Mouse (Mus musculus) embryonic stem cell, embryonic (primary cell): ENCODE measurements around the gene Madcam1.

ENCODE experiments used
- CTCF ChIA-PET, 4 experiments: fragments of 300-600 bp in 2 of 4; fragments of 350-600 bp in 2 of 4; sonication (Branson Sonifier 250); formaldehyde crosslinking; loops; one replicate each; lab custom pipeline; 2022; ENCODE audit warnings: inconsistent platforms in 2 of 4; lab: Charles Lee
- POLR2A ChIA-PET, 4 experiments: fragments of 300-600 bp in 2 of 4; fragments of 350-600 bp in 2 of 4; sonication (Branson Sonifier 250); formaldehyde crosslinking; loops; one replicate each; lab custom pipeline; 2022; ENCODE audit warnings: antibody characterized with exemption in 4 of 4, inconsistent platforms in 1 of 4; lab: Charles Lee

Madcam1 gene

DNA sequence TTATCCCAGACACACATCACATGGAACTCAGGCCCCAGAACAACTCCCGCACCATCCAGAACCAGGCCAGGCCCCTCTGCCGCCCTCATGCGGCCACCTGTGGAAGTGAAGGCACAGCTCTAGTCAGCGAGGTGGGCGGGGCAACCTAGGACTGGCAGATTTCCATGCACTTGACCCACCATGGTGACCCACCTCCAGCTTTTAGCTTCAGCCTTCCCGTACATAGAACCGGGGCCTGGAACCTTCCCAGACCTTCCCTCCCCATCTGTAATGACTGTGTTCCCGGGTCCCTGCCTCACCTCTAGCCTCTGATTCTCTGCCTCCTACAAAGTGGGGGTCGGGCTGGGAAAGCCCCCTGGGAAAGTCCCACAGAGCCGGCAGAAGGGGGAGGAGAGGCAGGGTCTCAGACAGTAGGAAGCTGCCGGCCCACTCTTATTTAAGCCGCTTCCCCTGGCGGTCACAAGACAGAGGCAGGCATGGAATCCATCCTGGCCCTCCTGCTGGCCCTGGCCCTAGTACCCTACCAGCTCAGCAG lies at the start of gene Madcam1:
Gene Madcam1, plus strand, starts transcription at position 429 of the 535 bp plus-strand sequence.
- ChIA-PET POLR2A (interaction anchor here in 3 of 4 experiments (0.6 to 18.2 kb wide), 29 partner anchors 8 to 504 kb away, joined by 3 to 367 read pairs (median 4); partner anchors contain the start of genes C2cd4c (in 3 of the 3), Bsg (in 2 of the 3), Cdc34 (in 2 of the 3) and Gzmm (in 2 of the 3)), CTCF (interaction anchor here (0.6 to 8.8 kb wide), 48 partner anchors 8 to 883 kb away, joined by 3 to 57 read pairs (median 4); partner anchors contain the start of genes C2cd4c (in 2 of the 4), Bsg (in 1 of the 4), Cdc34 (in 1 of the 4) and Mum1 (in 1 of the 4))

DNA sequence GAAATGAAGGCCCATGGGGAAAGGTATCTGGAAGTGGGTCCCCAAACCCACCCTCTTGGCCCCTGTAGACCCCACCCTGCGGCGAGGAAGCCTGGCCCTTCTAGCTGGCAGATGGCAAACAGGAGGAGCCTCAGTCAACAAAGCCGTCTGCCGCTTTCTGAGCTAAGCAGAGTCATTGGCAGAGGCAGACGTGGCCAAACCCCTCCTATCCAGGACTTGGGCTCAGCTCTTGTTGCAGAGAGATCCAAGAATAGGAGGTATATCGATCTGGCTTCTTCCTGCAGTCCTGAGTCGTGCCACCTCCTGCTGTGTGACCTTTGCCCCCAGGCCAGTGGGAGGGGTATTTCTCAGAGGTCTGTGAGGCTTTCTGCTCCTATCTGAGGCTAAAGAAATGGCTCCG lies 48.5 kb upstream of the Madcam1 start:
- ChIA-PET POLR2A (no interaction called here), CTCF (interaction anchor here in 2 of 4 experiments (0.6 to 1.4 kb wide), 3 partner anchors 20 to 68 kb away, joined by 3 to 4 read pairs (median 3); no protein-coding TSS in a partner anchor)

DNA sequence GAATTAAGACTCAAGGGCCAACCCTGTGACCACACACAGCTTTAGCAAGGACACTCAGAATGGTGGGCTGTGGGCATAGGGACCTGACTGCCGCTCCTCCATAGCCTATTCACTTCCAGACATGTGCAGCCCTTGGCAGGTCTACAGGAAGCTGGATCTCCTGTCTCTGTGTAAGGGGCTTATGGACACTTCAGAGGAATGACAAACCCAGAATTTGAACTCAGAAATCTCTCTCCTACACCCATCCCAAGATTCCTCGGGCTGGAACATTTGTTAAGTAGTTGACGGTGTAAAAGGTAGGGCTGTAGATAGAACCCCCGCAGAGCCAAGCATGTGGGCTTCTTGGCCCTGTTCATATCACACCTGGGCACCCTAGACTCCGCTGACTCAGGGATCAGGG lies 48.0 kb upstream of the Madcam1 start:
- POLR2A ChIA-PET = interaction anchor here in 1 of 4 experiments (1.1 kb wide), 1 partner anchor 8 kb away, joined by 3 read pairs; no protein-coding TSS in a partner anchor
- CTCF ChIA-PET = interaction anchor here in 2 of 4 experiments (0.6 to 1.4 kb wide), 3 partner anchors 21 to 67 kb away, joined by 3 to 4 read pairs (median 3); no protein-coding TSS in a partner anchor

DNA sequence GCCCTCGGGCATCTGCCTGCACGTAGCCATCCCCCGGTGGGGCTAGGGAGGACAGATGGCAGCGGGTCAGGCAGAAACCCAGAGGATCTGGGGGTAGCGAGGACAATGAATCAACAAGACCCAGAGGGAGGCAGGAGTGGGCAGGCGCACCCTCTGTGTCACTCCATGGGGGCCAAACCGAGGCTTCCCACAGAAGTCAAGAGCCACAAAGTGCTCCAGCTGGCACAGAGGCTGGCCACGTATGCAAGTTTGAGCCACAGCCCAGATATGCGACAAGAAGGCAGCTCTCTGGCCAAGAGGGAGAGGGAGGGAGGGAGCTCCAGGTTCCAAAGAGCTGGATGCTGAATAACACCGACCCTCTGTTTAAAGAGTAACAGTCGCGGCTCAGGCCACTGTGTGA lies 40.4 kb upstream of the Madcam1 start:
- ChIA-PET CTCF (interaction anchor here in 2 of 4 experiments (0.9 to 1.2 kb wide), 3 partner anchors 10 to 29 kb away, joined by 3 to 6 read pairs (median 4); no protein-coding TSS in a partner anchor), POLR2A (interaction anchor here in 2 of 4 experiments (0.6 to 2.5 kb wide), 6 partner anchors 10 to 54 kb away, joined by 3 to 11 read pairs (median 4); partner anchors contain the start of gene C2cd4c (in 2 of the 2))

DNA sequence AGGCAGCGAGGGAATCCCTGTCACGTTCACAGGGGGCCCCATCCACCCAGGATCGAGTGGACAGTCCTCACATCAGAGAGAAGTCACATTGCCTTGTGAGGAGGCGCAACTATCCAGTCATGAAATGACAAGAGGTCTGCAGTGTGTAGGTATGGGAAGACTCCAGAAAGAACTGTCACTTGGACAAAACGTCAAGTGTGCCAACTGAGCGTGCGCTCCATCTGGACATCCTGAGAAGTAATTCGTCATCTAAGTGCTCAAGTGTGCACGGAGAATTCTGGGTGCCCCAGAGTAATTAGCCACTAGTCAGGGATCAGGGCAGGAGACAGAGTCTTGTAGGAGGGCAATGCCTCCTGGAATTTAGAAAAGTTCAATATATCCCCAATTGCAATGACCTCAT lies 39.0 kb upstream of the Madcam1 start:
- ChIA-PET POLR2A (interaction anchor here in 2 of 4 experiments (0.8 to 1.9 kb wide), 3 partner anchors 8 to 21 kb away, joined by 3 to 6 read pairs (median 5); partner anchors contain the start of genes C2cd4c (in 1 of the 2) and Odf3l2 (in 1 of the 2)), CTCF (interaction anchor here in 1 of 4 experiments (1.1 kb wide), 1 partner anchor 24 kb away, joined by 5 read pairs; no protein-coding TSS in a partner anchor)

DNA sequence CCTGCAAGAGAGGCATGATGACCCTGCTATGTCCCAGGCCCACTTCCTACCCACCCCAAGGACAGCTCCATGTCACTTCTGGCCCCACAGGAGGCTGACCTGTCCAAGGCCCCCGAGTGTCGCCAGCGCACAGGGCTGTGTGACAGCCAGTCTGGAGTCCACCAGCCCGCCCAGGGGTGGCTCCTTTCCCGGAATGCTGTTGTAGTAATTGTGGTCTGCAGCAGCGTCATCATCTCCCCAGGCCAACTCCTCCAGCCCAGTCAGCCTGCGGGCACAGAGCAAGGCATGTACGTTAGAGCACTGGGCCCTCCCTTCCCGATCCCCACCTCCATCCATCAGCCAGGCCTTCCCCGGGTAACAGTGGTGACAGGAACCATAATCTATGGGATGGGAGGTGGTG lies 38.2 kb upstream of the Madcam1 start:
- CTCF ChIA-PET = interaction anchor here in 2 of 4 experiments (1.7 to 2.8 kb wide), 2 partner anchors 31 kb away, joined by 4 to 12 read pairs; no protein-coding TSS in a partner anchor
- POLR2A ChIA-PET = interaction anchor here in 2 of 4 experiments (0.9 to 1.9 kb wide), 3 partner anchors 12 to 20 kb away, joined by 3 to 6 read pairs (median 5); partner anchors contain the start of genes C2cd4c (in 1 of the 2) and Odf3l2 (in 1 of the 2)

DNA sequence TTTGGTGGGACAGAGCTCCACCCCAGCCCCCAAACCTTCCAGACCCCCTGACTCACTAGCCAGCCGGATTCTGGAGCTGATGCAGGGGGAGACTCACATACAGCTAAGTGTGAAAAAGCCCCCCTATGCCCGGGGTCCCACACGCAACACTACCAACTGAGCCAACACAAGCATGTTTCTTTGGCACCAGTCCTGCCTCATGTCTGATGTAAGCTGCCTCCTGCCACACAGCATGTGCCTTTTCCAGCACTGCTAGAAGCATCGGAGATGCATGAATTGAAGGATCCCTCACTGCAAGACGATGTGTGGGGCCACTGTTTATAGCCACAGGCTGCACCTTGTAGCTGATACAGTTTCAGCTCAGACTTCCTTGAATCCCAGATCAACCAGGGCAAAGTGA lies 36.0 kb upstream of the Madcam1 start:
- CTCF ChIA-PET = interaction anchor here in 2 of 4 experiments (0.6 to 2.8 kb wide), 2 partner anchors 33 to 254 kb away, joined by 4 to 12 read pairs; no protein-coding TSS in a partner anchor
- POLR2A ChIA-PET = interaction anchor here in 2 of 4 experiments (0.6 to 1.1 kb wide), 2 partner anchors 14 kb away, joined by 3 read pairs; partner anchors contain the start of gene C2cd4c (in 2 of the 2)

DNA sequence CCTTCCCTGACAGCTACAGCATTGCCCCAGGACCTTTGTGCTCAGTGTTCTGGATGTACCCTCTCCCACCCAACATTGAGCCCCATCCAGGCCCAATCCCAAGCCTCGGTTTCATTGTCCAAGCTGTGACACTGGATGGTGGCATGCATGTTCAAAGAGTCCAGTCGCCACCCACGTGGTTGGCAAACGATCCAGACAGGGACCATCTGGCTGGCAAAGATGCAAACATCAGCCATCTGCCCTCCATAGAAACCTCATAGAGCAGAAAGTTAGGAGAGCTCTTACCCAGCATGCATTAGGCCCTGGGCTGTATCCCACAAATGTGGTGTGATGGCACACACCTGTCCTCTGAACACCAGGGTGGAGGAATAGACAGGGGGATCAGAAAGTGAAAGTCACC lies 32.9 kb upstream of the Madcam1 start:
- POLR2A ChIA-PET = interaction anchor here in 1 of 4 experiments (1.2 kb wide), 1 partner anchor 19 kb away, joined by 3 read pairs; no protein-coding TSS in a partner anchor
- CTCF ChIA-PET = interaction anchor here in 1 of 4 experiments (1.1 kb wide), 1 partner anchor 36 kb away, joined by 3 read pairs; no protein-coding TSS in a partner anchor

DNA sequence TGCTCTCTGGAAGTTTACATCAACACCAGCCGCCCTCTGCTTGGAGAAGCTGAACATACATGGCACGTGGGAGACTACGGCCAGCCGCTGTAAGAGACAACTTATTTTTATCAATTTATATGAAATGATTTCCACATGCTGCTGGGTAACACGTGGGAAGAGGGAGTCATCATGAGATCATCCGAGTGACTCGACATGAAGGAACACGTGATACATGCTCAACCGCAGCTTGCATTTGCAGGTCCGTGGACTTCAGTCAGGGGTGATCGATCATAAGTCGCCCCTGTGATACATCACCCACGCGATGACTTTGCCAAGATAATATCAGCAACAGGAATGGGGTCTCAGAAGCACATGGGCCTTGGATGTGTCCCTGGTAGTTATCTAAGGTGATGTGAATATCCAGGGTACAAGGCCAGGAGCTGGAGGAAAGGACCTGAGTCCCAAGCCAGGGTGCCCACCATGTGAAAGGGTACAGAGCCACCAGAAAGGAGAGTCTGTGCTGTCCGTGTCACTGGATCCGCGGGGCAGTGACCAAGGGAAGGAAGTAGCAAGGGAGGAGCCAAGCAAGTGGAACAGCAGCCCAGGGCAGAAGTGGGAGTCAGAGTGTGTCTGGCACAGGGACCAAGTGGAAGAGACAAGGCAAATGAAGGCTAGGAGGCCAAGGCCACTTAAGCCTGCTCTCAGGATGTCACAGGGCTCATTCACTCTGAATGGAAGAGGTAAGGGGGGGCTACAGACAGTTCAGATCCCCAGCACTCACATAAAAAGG lies 31.2 kb upstream of the Madcam1 start:
- CTCF ChIA-PET = interaction anchor here in 3 of 4 experiments (0.6 to 1.5 kb wide), 3 partner anchors 24 to 158 kb away, joined by 3 to 9 read pairs (median 4); partner anchors contain the start of gene Prss57 (in 1 of the 3)
- POLR2A ChIA-PET = interaction anchor here in 3 of 4 experiments (0.6 to 1.4 kb wide), 8 partner anchors 8 to 281 kb away, joined by 3 to 7 read pairs (median 3); partner anchors contain the start of genes C2cd4c (in 3 of the 3) and Bsg (in 1 of the 3)

DNA sequence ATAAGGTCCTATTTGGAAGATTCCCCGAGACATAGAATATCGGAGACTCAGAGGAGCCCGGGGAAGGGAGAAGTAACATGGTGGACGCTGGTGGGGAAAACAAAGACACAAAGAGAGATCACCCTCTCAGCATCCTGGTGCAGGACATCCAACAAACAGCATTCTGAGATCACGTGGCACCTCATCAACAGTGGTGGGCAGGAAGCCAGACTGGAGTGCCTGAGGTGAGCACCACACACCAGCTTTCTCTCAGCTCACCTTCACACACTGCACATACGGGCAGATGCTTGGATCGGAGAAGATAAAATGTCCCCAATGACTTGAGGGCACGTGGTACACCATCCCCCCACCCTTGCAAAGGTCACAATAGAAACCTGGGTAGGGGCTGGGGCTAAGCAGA lies 28.1 kb upstream of the Madcam1 start:
- CTCF ChIA-PET = interaction anchor here in 2 of 4 experiments (0.7 to 1.7 kb wide), 8 partner anchors 13 to 76 kb away, joined by 3 to 7 read pairs (median 3); partner anchors contain the start of gene Madcam1 (in 1 of the 2)
- POLR2A ChIA-PET = interaction anchor here (0.7 to 3.6 kb wide), 19 partner anchors 10 to 290 kb away, joined by 3 to 17 read pairs (median 3); partner anchors contain the start of genes C2cd4c (in 1 of the 4), Cdc34 (in 1 of the 4), Madcam1 (in 1 of the 4) and Odf3l2 (in 1 of the 4)

DNA sequence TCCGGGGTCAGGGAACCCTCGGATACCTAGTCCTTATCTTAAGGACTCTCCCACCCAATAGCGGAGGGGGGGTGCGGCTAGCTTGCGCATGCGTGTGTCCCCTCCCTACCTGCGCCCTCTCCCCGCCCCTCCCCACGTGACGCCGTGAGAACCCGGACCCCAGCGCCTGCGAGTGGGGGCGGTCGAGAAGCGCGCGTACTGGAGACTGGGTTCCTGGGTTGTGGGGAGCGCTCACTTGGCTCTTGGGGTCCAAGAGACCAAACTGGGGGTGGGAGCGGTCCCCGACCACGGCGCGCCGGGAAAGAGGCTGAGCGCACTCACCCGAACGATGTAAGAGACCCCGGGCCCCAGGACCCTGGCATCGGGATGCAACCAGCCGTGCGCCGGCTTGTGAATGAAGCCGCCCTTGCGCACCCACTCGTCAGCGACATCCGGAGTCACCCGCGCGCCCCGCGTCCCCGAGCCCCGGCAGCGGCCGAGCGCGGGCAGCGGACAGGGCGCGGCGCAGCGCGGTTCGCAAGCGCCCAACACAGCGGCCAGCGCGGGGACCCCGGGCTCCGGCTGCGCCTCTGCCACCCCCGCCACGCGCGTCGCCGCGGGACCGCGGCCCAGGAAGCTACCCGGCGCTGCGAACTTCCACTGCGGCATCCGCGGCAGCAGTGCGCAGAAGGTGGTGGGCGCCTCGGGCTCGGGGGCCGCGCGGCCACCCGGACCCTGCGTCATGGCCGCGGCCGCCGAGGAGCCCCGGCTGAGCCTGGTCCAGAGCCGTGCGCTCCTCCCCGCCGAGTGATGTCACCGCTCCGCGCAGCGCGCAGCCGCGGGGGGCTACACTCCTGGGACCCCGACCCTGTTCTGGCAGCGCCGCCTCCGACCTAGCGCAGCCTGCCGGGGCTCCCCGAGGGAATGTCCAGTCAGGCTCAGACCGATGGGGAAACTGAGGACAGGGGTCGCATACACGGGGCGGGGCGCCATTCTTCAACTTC lies 26.9 kb upstream of the Madcam1 start, which contains the start of gene Shc2:
Gene Shc2, minus strand, starts transcription at position 791 of the 983 bp plus-strand sequence.
- CTCF ChIA-PET = interaction anchor here in 2 of 4 experiments (0.5 to 1.7 kb wide), 9 partner anchors 21 to 75 kb away, joined by 3 to 7 read pairs (median 3); partner anchors contain the start of genes C2cd4c (in 1 of the 2) and Madcam1 (in 1 of the 2)
- POLR2A ChIA-PET = interaction anchor here (0.6 to 3.6 kb wide), 21 partner anchors 9 to 437 kb away, joined by 3 to 17 read pairs (median 3); partner anchors contain the start of genes C2cd4c (in 2 of the 4), Madcam1 (in 2 of the 4), Cdc34 (in 1 of the 4) and Odf3l2 (in 1 of the 4)

DNA sequence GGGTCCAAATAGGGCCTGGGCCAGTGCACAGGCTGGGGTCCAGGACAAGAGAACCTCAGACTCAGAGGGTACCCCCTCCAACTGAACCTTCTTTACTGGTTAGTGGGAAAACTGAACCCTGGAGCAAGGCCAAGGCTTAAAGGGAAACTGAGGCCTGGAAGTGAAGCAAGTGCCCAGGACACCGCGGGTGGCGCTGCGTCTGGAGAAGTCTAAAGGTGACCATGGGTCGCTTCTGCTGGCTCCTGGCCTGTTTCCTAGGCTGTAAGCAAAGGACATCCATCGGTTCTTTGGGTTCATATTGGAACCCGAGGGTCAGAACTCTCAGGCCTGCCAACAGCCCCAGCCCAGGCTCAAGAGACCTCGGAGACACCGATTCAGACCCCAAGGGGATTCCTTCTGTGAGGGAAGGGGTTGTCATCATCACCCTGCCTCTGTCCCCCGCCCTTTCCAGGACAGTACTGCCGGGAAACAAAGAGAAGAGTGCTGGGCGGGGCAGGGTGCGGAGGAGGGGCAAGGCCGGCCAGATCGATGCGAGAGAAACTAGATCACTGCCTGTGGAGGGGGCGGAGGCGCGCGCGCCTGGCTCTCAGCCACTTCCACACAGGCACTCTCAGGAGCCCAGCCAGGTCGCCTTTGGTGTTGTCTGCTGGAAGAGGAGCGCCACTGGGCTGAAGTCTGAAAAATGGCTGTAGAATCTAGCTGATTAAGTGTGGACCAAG lies 25.7 kb upstream of the Madcam1 start:
- ChIA-PET CTCF (interaction anchor here in 1 of 4 experiments (0.7 to 1.3 kb wide), 2 partner anchors 10 to 43 kb away, joined by 3 read pairs; no protein-coding TSS in a partner anchor), POLR2A (interaction anchor here in 2 of 4 experiments (0.7 to 1.8 kb wide), 4 partner anchors 25 to 97 kb away, joined by 3 to 4 read pairs (median 4); partner anchors contain the start of gene Madcam1 (in 1 of the 2))

DNA sequence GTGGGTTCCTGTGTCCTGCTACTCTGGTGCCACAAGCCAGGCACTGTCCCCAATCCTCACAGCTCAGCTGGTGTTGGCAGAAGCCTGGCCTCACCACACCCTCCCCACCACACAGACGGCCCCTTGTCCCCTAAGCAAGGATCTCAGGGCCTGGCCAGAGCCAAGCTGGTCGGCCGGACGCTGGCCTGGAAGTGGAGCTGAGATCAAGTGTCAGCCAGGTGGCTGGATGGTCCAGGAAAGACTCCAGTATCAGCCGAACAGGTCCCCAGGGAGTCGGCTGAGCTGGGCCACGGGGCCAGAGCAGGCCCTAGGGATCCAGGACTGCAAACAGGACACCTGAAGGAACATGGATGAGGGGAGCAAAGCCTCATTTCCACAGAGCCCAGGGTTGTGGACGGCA lies 18.6 kb upstream of the Madcam1 start, which contains the start of gene Odf3l2:
Gene Odf3l2, minus strand, starts transcription at position 28 of the 400 bp plus-strand sequence.
- ChIA-PET CTCF (interaction anchor here (0.6 to 10.0 kb wide), 10 partner anchors 10 to 312 kb away, joined by 3 to 135 read pairs (median 6); partner anchors contain the start of genes Madcam1 (in 1 of the 4) and Tpgs1 (in 1 of the 4)), POLR2A (interaction anchor here in 3 of 4 experiments (0.5 to 3.3 kb wide), 10 partner anchors 9 to 522 kb away, joined by 3 to 17 read pairs (median 5); partner anchors contain the start of genes Mier2 (in 1 of the 3) and Shc2 (in 1 of the 3))

DNA sequence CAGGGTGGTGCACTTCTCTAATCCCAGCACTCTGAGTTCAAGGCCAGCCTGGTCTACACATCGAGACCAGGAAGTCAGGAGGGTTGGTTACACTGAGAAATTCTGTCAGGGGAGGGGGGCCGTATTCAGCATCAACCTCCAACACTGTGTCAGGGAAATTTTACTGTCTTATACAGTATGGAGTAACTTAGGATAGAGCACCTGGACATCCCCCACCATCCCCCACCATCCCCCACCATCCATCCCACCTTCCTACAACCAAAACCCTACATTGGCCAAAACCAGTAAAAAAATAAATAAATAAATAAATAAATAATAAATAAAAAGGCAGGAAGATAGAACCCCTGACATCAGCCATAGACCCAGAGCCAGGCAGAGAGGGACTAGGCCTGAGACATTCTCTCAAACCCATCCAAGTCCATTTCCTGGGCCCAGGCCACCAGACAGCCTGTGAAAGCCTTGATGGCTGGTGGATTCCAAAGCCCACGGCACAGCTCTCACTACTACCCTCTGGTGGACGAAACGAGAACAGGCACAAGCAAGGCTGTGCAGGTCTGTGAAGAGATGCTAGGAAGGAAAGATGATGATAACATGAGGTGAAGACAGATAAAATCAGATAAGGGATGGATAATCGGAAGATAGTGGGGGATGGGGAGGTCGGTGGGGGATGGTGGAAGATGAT lies 15.1 kb upstream of the Madcam1 start:
- ChIA-PET POLR2A (interaction anchor here in 3 of 4 experiments (0.5 to 1.4 kb wide), 12 partner anchors 13 to 1219 kb away, joined by 3 to 6 read pairs (median 3); partner anchors contain the start of gene Madcam1 (in 1 of the 3)), CTCF (interaction anchor here (0.6 to 10.0 kb wide), 41 partner anchors 8 to 1323 kb away, joined by 3 to 135 read pairs (median 4); partner anchors contain the start of genes Madcam1 (in 2 of the 4), C2cd4c (in 1 of the 4), Mier2 (in 1 of the 4) and Tpgs1 (in 1 of the 4))
